Mouse (Mus musculus): ENCODE measurements around the gene Smim11.

GRCm38 (mm10) chr16:92324309-92325061, 23.4 kb downstream of the Smim11 start:
- TF ChIP-seq MAFK (IDR thresholded peaks at IDR 0.05; ENCODE audit: insufficient replicate concordance, low read length) (no peak), MXI1 (IDR thresholded peaks at IDR 0.05; ENCODE audit: low read depth, low read length) (no peak), HCFC1 (IDR thresholded peaks at IDR 0.05; ENCODE audit: low read depth, low read length) (no peak), CTCF (conservative IDR thresholded peaks at IDR 0.05 in 1 of 2, IDR thresholded peaks at IDR 0.05 in 1 of 2; ENCODE audit: low read depth in 2 of 2, low read length in 2 of 2) (no peak)

Measured in CH12.LX (cell line).